Mouse (Mus musculus) hindbrain, embryonic 16.5 days (tissue): ENCODE measurements around the gene Iqgap1. TPM values are rescaled to one million over a fixed set of nuclear protein-coding genes. Genes with fewer than 3 reads are reported as not detected.
A peak's percentile ranks its signal among the peaks of the same experiment; 100 is the strongest.

Source experiments
- ATAC-seq: fragments of 200-750 bp; cut with Nextera tagmentation; 2 replicates; pipeline ENCODE4 v1.8.0; 2017; ENCODE audit warnings: moderate TSS enrichment, moderate library complexity
- H3K27ac ChIP-seq: fragments of 300-500 bp; sonication (generic); 2 replicates; pipeline ENCODE4 v1.5.1; 2014; ENCODE audit warnings: low read depth, mild to moderate bottlenecking, control low read depth, low read length, moderate library complexity
- H3K27me3 ChIP-seq: fragments of 300-500 bp; sonication (generic); replicated peaks from 2 replicates; pipeline ENCODE4 v1.6.1; 2014; ENCODE audit warnings: low read length; ENCODE audit not compliant: control insufficient read depth, insufficient read depth
- H3K36me3 ChIP-seq: fragments of 300-500 bp; sonication (generic); 2 replicates; pipeline ENCODE4 v1.6.1; 2014; ENCODE audit warnings: mild to moderate bottlenecking, low read length, moderate library complexity, mixed read lengths; ENCODE audit not compliant: control insufficient read depth, insufficient read depth
- H3K4me1 ChIP-seq: fragments of 300-500 bp; sonication (generic); 2 replicates; pipeline ENCODE4 v1.6.1; 2014; ENCODE audit warnings: low read depth, low read length; ENCODE audit not compliant: control insufficient read depth, insufficient read depth
- H3K4me2 ChIP-seq: fragments of 300-500 bp; sonication (generic); 2 replicates; pipeline ENCODE4 v1.6.1; 2014; ENCODE audit warnings: mild to moderate bottlenecking, low read length, control low read depth, moderate library complexity
- H3K4me3 ChIP-seq: fragments of 300-500 bp; sonication (generic); 2 replicates; pipeline ENCODE4 v1.5.1; 2014; ENCODE audit warnings: mild to moderate bottlenecking, low read length, control low read depth, moderate library complexity
- H3K9ac ChIP-seq: fragments of 300-500 bp; sonication (generic); 2 replicates; pipeline ENCODE4 v1.6.1; 2014; ENCODE audit warnings: low read depth, mild to moderate bottlenecking, control low read depth, low read length, moderate library complexity
- H3K9me3 ChIP-seq: fragments of 300-500 bp; sonication (generic); 2 replicates; pipeline ENCODE4 v1.6.1; 2014; ENCODE audit warnings: mild to moderate bottlenecking, low read length, moderate library complexity; ENCODE audit not compliant: control insufficient read depth
- WGBS: fragments of 180-500 bp; shearing (Covaris S2); extraction: QIAGEN DNeasy Blood & Tissue Kit; methylation state at CpG from one replicate; pipeline ENCODE4 v1.1.7; 2014; 5-methylcytosine and 5-hydroxymethylcytosine counted together
- polyA plus RNA-seq: library from polyadenylated mRNA; unstranded; fragments of >200 nt; fragmentation: Nextera tagmentation; extraction: Ambion mirVana; gene quantifications from 2 replicates; pipeline ENCODE4 v1.2.1, GENCODE M21; 2015

The Iqgap1 gene
- polyA plus RNA-seq, 1 experiment from 2014 or later: 19.2 TPM

GRCm38 (mm10) chr7:80862475-80862874 lies 36.7 kb upstream of the Iqgap1 start:
- WGBS: 77% methylated on average over 2 of the region's 2 CpGs
- Histone ChIP-seq H3K27me3 (no peaks in the 10 kb centered on the region), H3K4me3 (peak overlapping the region; percentile 6; the same call in 1 of the 2 replicates), H3K4me1 (peaks cover 34% of the 10 kb centered on the region), H3K9me3 (no peaks in the 10 kb centered on the region), H3K27ac (no peak overlapping the region), H3K4me2 (peak overlapping the region; percentile 82), H3K36me3 (peaks cover 8% of the 10 kb centered on the region), H3K9ac (no peak overlapping the region)
- ATAC-seq: no peak

- Histone ChIP-seq H3K9ac (peak within 1 kb of the TSS; percentile 98), H3K27ac (peak within 1 kb of the TSS; percentile 93), H3K36me3 (peaks cover 8% of the 10 kb centered on the region), H3K27me3 (no peaks in the 10 kb centered on the region), H3K9me3 (no peaks in the 10 kb centered on the region), H3K4me2 (peak within 1 kb of the TSS; percentile 86), H3K4me1 (peaks cover 34% of the 10 kb centered on the region), H3K4me3 (peak within 1 kb of the TSS; percentile 93)
- WGBS: under 1% methylated on average over 40 of the region's 40 CpGs
- ATAC-seq: peak; percentile 99
These were observed 35.0 kb upstream of the Iqgap1 start, which contains the start of gene Zscan2 for GRCm38 (mm10) chr7:80860729-80861274. Gene Zscan2 (plus strand): TSS chr7:80860920.

- Histone ChIP-seq H3K27me3 (no peaks in the 10 kb centered on the region), H3K4me2 (peak overlapping the region; percentile 86), H3K4me3 (peak overlapping the region; percentile 93), H3K27ac (peak overlapping the region; percentile 51; the same call in 1 of the 2 replicates), H3K9me3 (no peaks in the 10 kb centered on the region), H3K9ac (peak overlapping the region; percentile 66), H3K36me3 (peaks cover 3% of the 10 kb centered on the region; the same call in 1 of the 2 replicates), H3K4me1 (peaks cover 31% of the 10 kb centered on the region)
- ATAC-seq: peak; percentile 55
- under 1% methylated on average over 13 of the region's 13 CpGs for WGBS
These were observed 34.5 kb upstream of the Iqgap1 start for GRCm38 (mm10) chr7:80860227-80860626.

GRCm38 (mm10) chr7:80857181-80857580 lies 31.4 kb upstream of the Iqgap1 start:
- peaks cover 6% of the 10 kb centered on the region for H3K4me1 ChIP-seq
- no peaks in the 10 kb centered on the region for H3K27me3 ChIP-seq
- no peak for ATAC-seq
- H3K4me2 ChIP-seq: no peak overlapping the region
- no peak overlapping the region for H3K4me3 ChIP-seq
- H3K9ac ChIP-seq: no peak overlapping the region
- H3K27ac ChIP-seq: no peak overlapping the region
- WGBS: 24% methylated on average over 6 of the region's 6 CpGs
- no peaks in the 10 kb centered on the region for H3K36me3 ChIP-seq
- H3K9me3 ChIP-seq: no peaks in the 10 kb centered on the region

GRCm38 (mm10) chr7:80855316-80855715 lies 29.5 kb upstream of the Iqgap1 start:
- ATAC-seq: peak; percentile 72

GRCm38 (mm10) chr7:80853218-80853617 lies 27.4 kb upstream of the Iqgap1 start:
- Histone ChIP-seq H3K9ac (no peak overlapping the region), H3K27me3 (no peaks in the 10 kb centered on the region), H3K27ac (no peak overlapping the region), H3K36me3 (no peaks in the 10 kb centered on the region), H3K4me3 (no peak overlapping the region), H3K4me1 (no peaks in the 10 kb centered on the region), H3K4me2 (no peak overlapping the region), H3K9me3 (no peaks in the 10 kb centered on the region)
- WGBS: 95% methylated on average over 3 of the region's 3 CpGs
- no peak for ATAC-seq

More at GRCm38 (mm10) chr7:80855316-80855715, 29.5 kb upstream of the Iqgap1 start:
- Histone ChIP-seq H3K4me1 (peaks cover 3% of the 10 kb centered on the region), H3K27ac (no peak overlapping the region; the same call in 1 of the 2 replicates), H3K4me3 (no peak overlapping the region), H3K4me2 (no peak overlapping the region), H3K9ac (no peak overlapping the region), H3K27me3 (no peaks in the 10 kb centered on the region), H3K9me3 (no peaks in the 10 kb centered on the region), H3K36me3 (no peaks in the 10 kb centered on the region)

- Histone ChIP-seq H3K4me1 (no peaks in the 10 kb centered on the region), H3K36me3 (no peaks in the 10 kb centered on the region), H3K27ac (no peak overlapping the region), H3K4me2 (no peak overlapping the region), H3K9me3 (no peaks in the 10 kb centered on the region), H3K9ac (no peak overlapping the region), H3K4me3 (no peak overlapping the region), H3K27me3 (no peaks in the 10 kb centered on the region)
- no peak for ATAC-seq
- WGBS: 90% methylated on average over 5 of the region's 5 CpGs
These were observed 24.7 kb upstream of the Iqgap1 start for GRCm38 (mm10) chr7:80850520-80850919.

GRCm38 (mm10) chr7:80849710-80850109 lies 23.9 kb upstream of the Iqgap1 start:
- ATAC-seq: no peak
- Histone ChIP-seq H3K4me3 (no peak overlapping the region), H3K4me2 (no peak overlapping the region), H3K36me3 (no peaks in the 10 kb centered on the region), H3K27me3 (no peaks in the 10 kb centered on the region), H3K9ac (no peak overlapping the region), H3K4me1 (no peaks in the 10 kb centered on the region), H3K27ac (no peak overlapping the region), H3K9me3 (no peaks in the 10 kb centered on the region)
- WGBS: 34% methylated on average over 4 of the region's 4 CpGs

GRCm38 (mm10) chr7:80849267-80849666 lies 23.5 kb upstream of the Iqgap1 start:
- H3K36me3 ChIP-seq: no peaks in the 10 kb centered on the region
- no peak overlapping the region for H3K4me3 ChIP-seq
- ATAC-seq: no peak
- H3K9me3 ChIP-seq: no peaks in the 10 kb centered on the region
- no peaks in the 10 kb centered on the region for H3K4me1 ChIP-seq
- no peak overlapping the region for H3K4me2 ChIP-seq
- WGBS: 92% methylated on average over 2 of the region's 2 CpGs
- H3K9ac ChIP-seq: no peak overlapping the region
- H3K27ac ChIP-seq: no peak overlapping the region
- H3K27me3 ChIP-seq: no peaks in the 10 kb centered on the region
